Mouse (Mus musculus) neural tube, embryonic 13.5 days (tissue): ENCODE measurements around the gene Hist1h2ai. TPM values are rescaled to one million over a fixed set of nuclear protein-coding genes. Genes with fewer than 3 reads are reported as not detected.
"Not testable (repeated sequence)": the region's sequence is repeated elsewhere in the genome, so short reads cannot be mapped to it uniquely, and the experiment has no call there.

Source experiments
- ATAC-seq: fragments of 200-750 bp; cut with Nextera tagmentation; 2 replicates; pipeline ENCODE4 v1.8.0; 2017; ENCODE audit warnings: low read depth, mild to moderate bottlenecking, moderate TSS enrichment, moderate library complexity
- H3K27ac ChIP-seq: fragments of 300-500 bp; sonication (generic); replicated peaks from 2 replicates; pipeline ENCODE4 v1.5.1; 2015; ENCODE audit warnings: moderate library complexity, mild to moderate bottlenecking, inconsistent platforms
- H3K27me3 ChIP-seq: fragments of 300-500 bp; sonication (generic); 2 replicates; pipeline ENCODE4 v1.6.1; 2015; ENCODE audit warnings: mild to moderate bottlenecking, inconsistent platforms
- H3K36me3 ChIP-seq: fragments of 300-500 bp; sonication (generic); 2 replicates; pipeline ENCODE4 v1.6.1; 2015; ENCODE audit warnings: mild to moderate bottlenecking, inconsistent platforms
- H3K4me1 ChIP-seq: fragments of 300-500 bp; sonication (generic); replicated peaks from 2 replicates; pipeline ENCODE4 v1.6.1; 2015; ENCODE audit warnings: inconsistent platforms
- H3K4me2 ChIP-seq: fragments of 300-500 bp; sonication (generic); 2 replicates; pipeline ENCODE4 v1.6.1; 2015; ENCODE audit warnings: inconsistent platforms, mild to moderate bottlenecking, moderate library complexity
- H3K4me3 ChIP-seq: fragments of 300-500 bp; sonication (generic); 2 replicates; pipeline ENCODE4 v1.5.1; 2015; ENCODE audit warnings: mild to moderate bottlenecking, inconsistent platforms
- H3K9ac ChIP-seq: fragments of 300-500 bp; sonication (generic); 2 replicates; pipeline ENCODE4 v1.6.1; 2015; ENCODE audit warnings: moderate library complexity, mild to moderate bottlenecking, inconsistent platforms
- H3K9me3 ChIP-seq: fragments of 300-500 bp; sonication (generic); 2 replicates; pipeline ENCODE4 v1.6.1; 2016; ENCODE audit warnings: inconsistent platforms
- WGBS: fragments of 180-500 bp; shearing (Covaris S2); methylation state at CpG from one replicate; pipeline ENCODE4 v1.1.7; 2015; 5-methylcytosine and 5-hydroxymethylcytosine counted together
- polyA plus RNA-seq: library from polyadenylated mRNA; unstranded; fragments of >200 nt; fragmentation: Nextera tagmentation; extraction: Ambion mirVana; gene quantifications from 2 replicates; pipeline ENCODE4 v1.2.1, GENCODE M21; 2015

Hist1h2ai gene
- 5.9 TPM in 1 of 2 replicates, not detected in the other for polyA plus RNA-seq

- 3% methylated on average over 37 of the region's 50 CpGs for WGBS
- Histone ChIP-seq H3K4me2 (peak within 1 kb of the TSS; percentile 67), H3K4me3 (peak within 1 kb of the TSS; percentile 42), H3K9ac (peak within 1 kb of the TSS; percentile 72), H3K27ac (peak within 1 kb of the TSS; percentile 90), H3K4me1 (peaks cover 44% of the 10 kb centered on the region)
- H3K36me3 ChIP-seq, H3K9me3 ChIP-seq, H3K27me3 ChIP-seq: not testable (repeated sequence)
- ATAC-seq, result peak; percentile 94
Observed at GRCm38 (mm10) chr13:21715864-21716539, at the start of gene Hist1h2ai, which contains the start of gene Hist1h2bl. TSS of gene Hist1h2ai (plus strand) at chr13:21716422. TSS of gene Hist1h2bl (minus strand) at chr13:21716143.

- Histone ChIP-seq H3K9me3 (no peaks in the 10 kb centered on the region), H3K4me3 (no peak within 1 kb of the TSS), H3K4me1 (no peaks in the 10 kb centered on the region), H3K27me3 (no peaks in the 10 kb centered on the region), H3K9ac (no peak within 1 kb of the TSS), H3K4me2 (no peak within 1 kb of the TSS), H3K27ac (no peak within 1 kb of the TSS), H3K36me3 (no peaks in the 10 kb centered on the region)
- ATAC-seq, result no peak
- WGBS, result 80% methylated on average over 2 of the region's 2 CpGs
Observed at GRCm38 (mm10) chr13:21677305-21677704, 38.9 kb upstream of the Hist1h2ai start, which contains the start of gene Olfr1360. TSS of gene Olfr1360 (minus strand) at chr13:21677405.

- no peak for ATAC-seq
- H3K36me3 ChIP-seq, result no peaks in the 10 kb centered on the region
Observed at GRCm38 (mm10) chr13:21697811-21698210, 18.4 kb upstream of the Hist1h2ai start, which contains the start of gene Olfr1359. TSS of gene Olfr1359 (plus strand) at chr13:21698111.

GRCm38 (mm10) chr13:21706669-21707068 is 9.6 kb upstream of the Hist1h2ai start:
- Histone ChIP-seq H3K4me1 (peaks cover 7% of the 10 kb centered on the region; the same call in 1 of the 2 replicates), H3K27me3 (no peaks in the 10 kb centered on the region), H3K9me3 (no peaks in the 10 kb centered on the region), H3K4me2 (no peak overlapping the region), H3K36me3 (no peaks in the 10 kb centered on the region), H3K27ac (no peak overlapping the region), H3K9ac (no peak overlapping the region), H3K4me3 (no peak overlapping the region)
- WGBS, result 75% methylated on average over 4 of the region's 4 CpGs
- ATAC-seq, result no peak

More at GRCm38 (mm10) chr13:21697811-21698210, 18.4 kb upstream of the Hist1h2ai start, which contains the start of gene Olfr1359:
- no peak within 1 kb of the TSS for H3K9ac ChIP-seq
- H3K27ac ChIP-seq, result no peak within 1 kb of the TSS
- no peaks in the 10 kb centered on the region for H3K27me3 ChIP-seq
- H3K4me2 ChIP-seq, result no peak within 1 kb of the TSS
- no peaks in the 10 kb centered on the region for H3K9me3 ChIP-seq
- no peak within 1 kb of the TSS for H3K4me3 ChIP-seq
- H3K4me1 ChIP-seq, result no peaks in the 10 kb centered on the region

GRCm38 (mm10) chr13:21710031-21710711 is 6.1 kb upstream of the Hist1h2ai start:
- Histone ChIP-seq H3K9ac (peak overlapping the region; percentile 72), H3K4me2 (peak overlapping the region; percentile 68), H3K27me3 (no peaks in the 10 kb centered on the region), H3K4me1 (peaks cover 13% of the 10 kb centered on the region), H3K4me3 (peak overlapping the region; percentile 59), H3K27ac (peak overlapping the region; percentile 73), H3K36me3 (no peaks in the 10 kb centered on the region), H3K9me3 (no peaks in the 10 kb centered on the region)
- ATAC-seq, result peak; percentile 86
- WGBS, result under 1% methylated on average over 32 of the region's 32 CpGs

GRCm38 (mm10) chr13:21710821-21711525 is 5.2 kb upstream of the Hist1h2ai start:
- H3K9me3 ChIP-seq, result no peaks in the 10 kb centered on the region
- no peak overlapping the region for H3K27ac ChIP-seq
- H3K36me3 ChIP-seq, result no peaks in the 10 kb centered on the region
- H3K4me1 ChIP-seq, result peaks cover 18% of the 10 kb centered on the region
- peak overlapping the region; percentile 55 for H3K9ac ChIP-seq
- ATAC-seq, result peak; percentile 80
- peak overlapping the region; percentile 59 for H3K4me3 ChIP-seq
- no peaks in the 10 kb centered on the region for H3K27me3 ChIP-seq
- peak overlapping the region; percentile 68 for H3K4me2 ChIP-seq
- 2% methylated on average over 22 of the region's 22 CpGs for WGBS

GRCm38 (mm10) chr13:21711698-21712097 is 4.5 kb upstream of the Hist1h2ai start:
- Histone ChIP-seq H3K4me2 (peak overlapping the region; percentile 68), H3K9ac (peak overlapping the region; percentile 55), H3K27ac (no peak overlapping the region), H3K36me3 (no peaks in the 10 kb centered on the region), H3K27me3 (no peaks in the 10 kb centered on the region), H3K4me3 (peak overlapping the region; percentile 59), H3K9me3 (no peaks in the 10 kb centered on the region), H3K4me1 (peaks cover 18% of the 10 kb centered on the region)
- WGBS, result 28% methylated on average over 4 of the region's 4 CpGs
- no peak for ATAC-seq

GRCm38 (mm10) chr13:21714725-21715124 is 1.5 kb upstream of the Hist1h2ai start:
- Histone ChIP-seq H3K4me3 (peak overlapping the region; percentile 42), H3K4me2 (peak overlapping the region; percentile 67), H3K27me3 (no peaks in the 10 kb centered on the region), H3K9ac (peak overlapping the region; percentile 64), H3K27ac (0 out of 2 replicates have a peak overlapping the region, but pooled peaks have one; percentile 90), H3K36me3 (no peaks in the 10 kb centered on the region), H3K9me3 (no peaks in the 10 kb centered on the region), H3K4me1 (peaks cover 35% of the 10 kb centered on the region)
- WGBS, result 1% methylated on average over 7 of the region's 7 CpGs
- no peak for ATAC-seq

- Histone ChIP-seq H3K4me3 (peak overlapping the region; percentile 42), H3K4me2 (peak overlapping the region; percentile 67), H3K36me3 (no peaks in the 10 kb centered on the region), H3K27ac (peak overlapping the region; percentile 90), H3K9ac (peak overlapping the region; percentile 64), H3K9me3 (no peaks in the 10 kb centered on the region), H3K4me1 (peaks cover 39% of the 10 kb centered on the region), H3K27me3 (no peaks in the 10 kb centered on the region)
- 2% methylated on average over 22 of the region's 22 CpGs for WGBS
- ATAC-seq, result peak; percentile 8; the same call in 1 of the 2 replicates
Observed at GRCm38 (mm10) chr13:21715131-21715863, 925 bp upstream of the Hist1h2ai start.

GRCm38 (mm10) chr13:21716540-21717391 is 544 bp downstream of the Hist1h2ai start:
- ATAC-seq, result peak; percentile 24; the same call in 1 of the 2 replicates
- peak overlapping the region; percentile 67 for H3K4me2 ChIP-seq
- not testable (repeated sequence) for H3K36me3 ChIP-seq, H3K9me3 ChIP-seq, H3K27me3 ChIP-seq
- WGBS, result 0% methylated on average over 9 of the region's 38 CpGs
- H3K27ac ChIP-seq, result peak overlapping the region; percentile 90
- peak overlapping the region; percentile 72 for H3K9ac ChIP-seq
- peaks cover 40% of the 10 kb centered on the region for H3K4me1 ChIP-seq
- peak overlapping the region; percentile 42 for H3K4me3 ChIP-seq
